Comparison of ENCODE assay signal across 16 mouse cellular contexts in genomic region chr12:33252621-33253020, GRCm38 (mm10).
A peak's percentile ranks its signal among the peaks of the same experiment; 100 is the strongest.
DNase-seq lines count a peak whose midpoint lies in the region; ATAC-seq and TF ChIP-seq lines count a peak whose summit lies in the region.
"Had no signal": no experiment of that assay in that cellular context is flagged by ENCODE, and none has a peak within 500 bp of the region (broad histone marks: within the 10 kb centered on the region; RNA-seq: fewer than 3 reads in every experiment).

No protein-coding gene starts in this region.

- H3K4me2 ChIP-seq in heart, embryonic 11.5 days = no peak overlapping the region
- no peak overlapping the region for H3K4me2 ChIP-seq in hindbrain, postnatal 0 days (ENCODE audit: low read depth, low read length)
- H3K4me2 ChIP-seq in hindbrain, embryonic 16.5 days (ENCODE audit: low read length) = no peak overlapping the region
- H3K4me2 ChIP-seq in midbrain, embryonic 16.5 days (ENCODE audit: low read length) = no peak overlapping the region
- no peak overlapping the region for H3K4me2 ChIP-seq in liver, embryonic 11.5 days
- H3K4me2 ChIP-seq: embryonic facial prominence, embryonic 13.5 days; kidney, embryonic 15.5 days had no signal

- peak overlapping the region; percentile 18; the same call in 1 of the 2 replicates for H3K27ac ChIP-seq in heart, embryonic 11.5 days (ENCODE audit: low read depth, low read length)
- H3K27ac ChIP-seq in hindbrain, postnatal 0 days = peak overlapping the region; percentile 52; the same call in 1 of the 2 replicates
- H3K27ac ChIP-seq in hindbrain, embryonic 16.5 days (ENCODE audit: low read depth, low read length) = no peak overlapping the region; the same call in 1 of the 2 replicates
- H3K27ac ChIP-seq in midbrain, embryonic 16.5 days (ENCODE audit: low read length) = peak overlapping the region; percentile 18; the same call in 1 of the 2 replicates
- no peak overlapping the region for H3K27ac ChIP-seq in liver, embryonic 11.5 days (ENCODE audit: low read depth, low read length)
- H3K27ac ChIP-seq: embryonic facial prominence, embryonic 13.5 days; kidney, embryonic 15.5 days had no signal

- no peak overlapping the region for H3K4me3 ChIP-seq in heart, embryonic 11.5 days (ENCODE audit: low read depth, low read length)
- no peak overlapping the region for H3K4me3 ChIP-seq in hindbrain, postnatal 0 days (ENCODE audit: low read length)
- no peak overlapping the region for H3K4me3 ChIP-seq in hindbrain, embryonic 16.5 days (ENCODE audit: low read length)
- no peak overlapping the region for H3K4me3 ChIP-seq in midbrain, embryonic 16.5 days (ENCODE audit: low read depth, low read length)
- H3K4me3 ChIP-seq in liver, embryonic 11.5 days (ENCODE audit: low read depth, low read length) = no peak overlapping the region
- H3K4me3 ChIP-seq: embryonic facial prominence, embryonic 13.5 days; kidney, embryonic 15.5 days had no signal

- no peak for TF ChIP-seq CTCF in hindbrain, postnatal 0 days (IDR thresholded peaks at IDR 0.05; ENCODE audit: low read depth)

- 56% methylated on average over 6 of the region's 6 CpGs for WGBS in heart, embryonic 11.5 days (ENCODE audit: insufficient replicate concordance)
- 76% methylated on average over 6 of the region's 6 CpGs for WGBS in hindbrain, postnatal 0 days
- WGBS in hindbrain, embryonic 16.5 days = 77% methylated on average over 6 of the region's 6 CpGs
- WGBS in midbrain, embryonic 16.5 days = 80% methylated on average over 6 of the region's 6 CpGs
- WGBS in liver, embryonic 11.5 days = 68% methylated on average over 6 of the region's 6 CpGs

- no peak for DNase-seq in heart, adult 18-20 months
- no peak for DNase-seq in hindbrain, postnatal 0 days (ENCODE audit: low spot score)
- peak; percentile 14 to 45 for DNase-seq in adrenal gland, postnatal 36 days
- DNase-seq in liver, embryonic 11.5 days (ENCODE audit: low spot score) = no peak
- DNase-seq: cerebellum, adult 9-10 months; gastrocnemius, postnatal 10 days; liver; lung, adult 18-20 months; right cerebral cortex, postnatal 14 days; thymus, postnatal 25 days had no signal

- ATAC-seq in heart, embryonic 11.5 days (replicated peaks; ENCODE audit: insufficient number of reproducible peaks, low FRiP score, low TSS enrichment) = no peak
- ATAC-seq in hindbrain, postnatal 0 days = no peak
- ATAC-seq in hindbrain, embryonic 16.5 days = no peak
- ATAC-seq in midbrain, embryonic 16.5 days = no peak
- no peak for ATAC-seq in liver, embryonic 11.5 days (replicated peaks; ENCODE audit: low FRiP score)
- ATAC-seq: intestine, embryonic 16.5 days had no signal

- no peaks in the 10 kb centered on the region for H3K9me3 ChIP-seq in heart, embryonic 11.5 days (replicated peaks; ENCODE audit: control insufficient read depth, low read length)
- H3K9me3 ChIP-seq in hindbrain, postnatal 0 days (ENCODE audit: low read length) = no peaks in the 10 kb centered on the region
- no peaks in the 10 kb centered on the region for H3K9me3 ChIP-seq in hindbrain, embryonic 16.5 days (ENCODE audit: control insufficient read depth, low read length)
- H3K9me3 ChIP-seq in midbrain, embryonic 16.5 days (replicated peaks; ENCODE audit: control insufficient read depth, low read length, poor library complexity, severe bottlenecking) = no peaks in the 10 kb centered on the region
- no peaks in the 10 kb centered on the region for H3K9me3 ChIP-seq in liver, embryonic 11.5 days (ENCODE audit: control insufficient read depth, low read length)
- H3K9me3 ChIP-seq: embryonic facial prominence, embryonic 13.5 days; kidney, embryonic 15.5 days had no signal

- H3K36me3 ChIP-seq in heart, embryonic 11.5 days (ENCODE audit: control insufficient read depth, insufficient read depth, low read length) = no peaks in the 10 kb centered on the region
- H3K36me3 ChIP-seq in hindbrain, postnatal 0 days (ENCODE audit: insufficient read depth, low read length) = no peaks in the 10 kb centered on the region
- H3K36me3 ChIP-seq in hindbrain, embryonic 16.5 days (ENCODE audit: control insufficient read depth, insufficient read depth, low read length) = no peaks in the 10 kb centered on the region
- no peaks in the 10 kb centered on the region; the same call in 1 of the 2 replicates for H3K36me3 ChIP-seq in midbrain, embryonic 16.5 days (ENCODE audit: control insufficient read depth, insufficient read depth, low read length)
- H3K36me3 ChIP-seq in liver, embryonic 11.5 days (ENCODE audit: control insufficient read depth, insufficient read depth, low read length) = peaks cover 3% of the 10 kb centered on the region; the same call in 1 of the 2 replicates

- no peak overlapping the region for H3K9ac ChIP-seq in heart, embryonic 11.5 days (ENCODE audit: low read depth, low read length)
- H3K9ac ChIP-seq in hindbrain, postnatal 0 days (replicated peaks; ENCODE audit: low read length) = no peak overlapping the region
- no peak overlapping the region for H3K9ac ChIP-seq in hindbrain, embryonic 16.5 days (ENCODE audit: low read depth, low read length)
- no peak overlapping the region for H3K9ac ChIP-seq in midbrain, embryonic 16.5 days (ENCODE audit: low read depth, low read length)
- no peak overlapping the region for H3K9ac ChIP-seq in liver, embryonic 11.5 days (ENCODE audit: low read depth, low read length)
- H3K9ac ChIP-seq: embryonic facial prominence, embryonic 13.5 days; kidney, embryonic 15.5 days had no signal

- H3K4me1 ChIP-seq in heart, embryonic 11.5 days (ENCODE audit: control insufficient read depth, insufficient read depth, low read length) = peaks cover 7% of the 10 kb centered on the region
- peaks cover 9% of the 10 kb centered on the region for H3K4me1 ChIP-seq in hindbrain, postnatal 0 days (ENCODE audit: insufficient read depth, low read length)
- H3K4me1 ChIP-seq in hindbrain, embryonic 16.5 days (ENCODE audit: control insufficient read depth, insufficient read depth, low read depth, low read length) = peaks cover 11% of the 10 kb centered on the region
- H3K4me1 ChIP-seq in midbrain, embryonic 16.5 days (ENCODE audit: control insufficient read depth, insufficient read depth, low read length) = peaks cover 24% of the 10 kb centered on the region
- no peaks in the 10 kb centered on the region for H3K4me1 ChIP-seq in liver, embryonic 11.5 days (replicated peaks; ENCODE audit: control insufficient read depth, insufficient read depth, low read length)
- H3K4me1 ChIP-seq: kidney, embryonic 15.5 days had no signal

- no peaks in the 10 kb centered on the region for H3K27me3 ChIP-seq in heart, embryonic 11.5 days (ENCODE audit: control insufficient read depth, insufficient read depth, low read length)
- no peaks in the 10 kb centered on the region for H3K27me3 ChIP-seq in hindbrain, postnatal 0 days (ENCODE audit: insufficient read depth, low read length)
- no peaks in the 10 kb centered on the region for H3K27me3 ChIP-seq in hindbrain, embryonic 16.5 days (replicated peaks; ENCODE audit: control insufficient read depth, insufficient read depth, low read length)
- no peaks in the 10 kb centered on the region for H3K27me3 ChIP-seq in midbrain, embryonic 16.5 days (ENCODE audit: control insufficient read depth, insufficient read depth, low read depth, low read length)
- H3K27me3 ChIP-seq in liver, embryonic 11.5 days (replicated peaks; ENCODE audit: control insufficient read depth, insufficient read depth, low read length) = no peaks in the 10 kb centered on the region
- H3K27me3 ChIP-seq: embryonic facial prominence, embryonic 13.5 days; kidney, embryonic 15.5 days had no signal

Comparison
In these comparisons a context has a peak if more than half of its experiments do, and no peak if none do; other contexts are left out.
1. H3K27ac ChIP-seq: peak in heart, embryonic 11.5 days (single experiment), hindbrain, postnatal 0 days (single experiment) and midbrain, embryonic 16.5 days (single experiment); none in hindbrain, embryonic 16.5 days (single experiment) and liver, embryonic 11.5 days (single experiment).
2. DNase-seq: peak in adrenal gland, postnatal 36 days (2 of 2); none in heart, adult 18-20 months (0 of 2), hindbrain, postnatal 0 days (single experiment) and liver, embryonic 11.5 days (single experiment).